Mouse (Mus musculus): ENCODE measurements around the gene Map1b. TPM values are rescaled to one million over a fixed set of nuclear protein-coding genes. Genes with fewer than 3 reads are reported as not detected.
A peak's percentile ranks its signal among the peaks of the same experiment; 100 is the strongest.

Map1b gene
- polyA plus RNA-seq, 1 experiment from 2014 or later, result 1,306 TPM

- peak overlapping the region; percentile 21; the same call in 1 of the 2 replicates for H3K27ac ChIP-seq
- peak; percentile 42; the same call in 1 of the 2 replicates for ATAC-seq (ENCODE audit: low FRiP score)
Measured at GRCm38 (mm10) chr13:99550679-99551369, 34.5 kb upstream of the Map1b start.

DNA sequence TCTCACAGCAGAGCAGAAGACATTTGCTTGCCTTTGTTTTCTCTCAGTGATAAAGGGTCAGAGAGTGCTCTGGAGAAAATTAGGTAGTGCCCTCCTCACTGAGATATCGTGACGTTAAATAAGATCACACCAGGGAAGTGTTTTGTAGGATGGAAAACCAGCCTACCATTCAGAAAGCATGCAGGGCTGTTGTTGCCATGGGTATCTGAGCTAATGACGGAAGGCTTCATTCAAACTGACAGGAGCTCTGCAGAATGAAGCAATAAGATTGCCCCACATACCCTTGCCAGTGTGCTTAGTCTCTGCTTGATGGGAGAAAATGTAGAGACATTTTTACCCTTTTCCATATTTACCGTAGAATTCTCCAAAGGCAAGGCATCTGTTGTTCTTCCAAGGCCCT, 33.7 kb upstream of the Map1b start:
- H3K4me3 ChIP-seq (replicated peaks), result no peak overlapping the region
- H3K36me3 ChIP-seq (replicated peaks), result no peaks in the 10 kb centered on the region
- H3K9me3 ChIP-seq, result no peaks in the 10 kb centered on the region
- no peak overlapping the region for H3K4me2 ChIP-seq
- ATAC-seq (ENCODE audit: low FRiP score), result 0 out of 2 replicates have a peak, but pooled peaks have one; percentile 7
- H3K27me3 ChIP-seq, result no peaks in the 10 kb centered on the region
- WGBS, result 54% methylated on average over 4 of the region's 4 CpGs
- peak overlapping the region; percentile 37; the same call in 1 of the 2 replicates for H3K27ac ChIP-seq
- H3K9ac ChIP-seq, result no peak overlapping the region
- peaks cover 29% of the 10 kb centered on the region for H3K4me1 ChIP-seq

More at GRCm38 (mm10) chr13:99550679-99551369, 34.5 kb upstream of the Map1b start:
- H3K36me3 ChIP-seq (replicated peaks), result no peaks in the 10 kb centered on the region
- H3K9ac ChIP-seq, result no peak overlapping the region
- H3K4me1 ChIP-seq, result peaks cover 29% of the 10 kb centered on the region
- 64% methylated on average over 12 of the region's 12 CpGs for WGBS
- no peaks in the 10 kb centered on the region for H3K9me3 ChIP-seq
- H3K4me3 ChIP-seq (replicated peaks), result no peak overlapping the region
- no peak overlapping the region for H3K4me2 ChIP-seq
- H3K27me3 ChIP-seq, result no peaks in the 10 kb centered on the region

- no peaks in the 10 kb centered on the region for H3K9me3 ChIP-seq
- no peak overlapping the region for H3K9ac ChIP-seq
- peak overlapping the region; percentile 37; the same call in 1 of the 2 replicates for H3K27ac ChIP-seq
- 29% methylated on average over 9 of the region's 9 CpGs for WGBS
- peaks cover 29% of the 10 kb centered on the region for H3K4me1 ChIP-seq
- no peaks in the 10 kb centered on the region for H3K27me3 ChIP-seq
- ATAC-seq (ENCODE audit: low FRiP score), result peak; percentile 82
- H3K36me3 ChIP-seq (replicated peaks), result no peaks in the 10 kb centered on the region
- H3K4me2 ChIP-seq, result no peak overlapping the region
- H3K4me3 ChIP-seq (replicated peaks), result no peak overlapping the region
Measured at GRCm38 (mm10) chr13:99549584-99549983, 33.2 kb upstream of the Map1b start.

GRCm38 (mm10) chr13:99546832-99547231, 30.5 kb upstream of the Map1b start:
- Histone ChIP-seq H3K36me3 (replicated peaks) (no peaks in the 10 kb centered on the region), H3K27me3 (no peaks in the 10 kb centered on the region), H3K9me3 (no peaks in the 10 kb centered on the region), H3K4me3 (replicated peaks) (no peak overlapping the region), H3K4me1 (peaks cover 30% of the 10 kb centered on the region), H3K9ac (no peak overlapping the region), H3K27ac (no peak overlapping the region), H3K4me2 (no peak overlapping the region)
- WGBS, result 92% methylated on average over 5 of the region's 5 CpGs
- no peak for ATAC-seq (ENCODE audit: low FRiP score)

GRCm38 (mm10) chr13:99545201-99545600, 28.9 kb upstream of the Map1b start:
- H3K27me3 ChIP-seq, result no peaks in the 10 kb centered on the region
- no peak for ATAC-seq (ENCODE audit: low FRiP score)

GRCm38 (mm10) chr13:99541429-99542267, 25.3 kb upstream of the Map1b start:
- H3K27ac ChIP-seq, result peak overlapping the region; percentile 0; the same call in 1 of the 2 replicates
- H3K9me3 ChIP-seq, result no peaks in the 10 kb centered on the region
- peaks cover 29% of the 10 kb centered on the region for H3K4me1 ChIP-seq
- H3K36me3 ChIP-seq (replicated peaks), result no peaks in the 10 kb centered on the region
- no peaks in the 10 kb centered on the region for H3K27me3 ChIP-seq
- no peak overlapping the region for H3K9ac ChIP-seq
- peak overlapping the region; percentile 40 for H3K4me2 ChIP-seq
- ATAC-seq (ENCODE audit: low FRiP score), result peak; percentile 83
- H3K4me3 ChIP-seq (replicated peaks), result peak overlapping the region; percentile 12; the same call in 1 of the 2 replicates
- WGBS, result 35% methylated on average over 21 of the region's 21 CpGs

More at GRCm38 (mm10) chr13:99545201-99545600, 28.9 kb upstream of the Map1b start:
- Histone ChIP-seq H3K4me2 (no peak overlapping the region), H3K4me3 (replicated peaks) (no peak overlapping the region), H3K9me3 (no peaks in the 10 kb centered on the region), H3K27ac (no peak overlapping the region), H3K9ac (no peak overlapping the region), H3K4me1 (peaks cover 34% of the 10 kb centered on the region), H3K36me3 (replicated peaks) (no peaks in the 10 kb centered on the region)
- 79% methylated on average over 6 of the region's 6 CpGs for WGBS

- H3K9ac ChIP-seq, result no peak overlapping the region
- no peak overlapping the region for H3K27ac ChIP-seq
- H3K4me1 ChIP-seq, result peaks cover 29% of the 10 kb centered on the region
- no peak for ATAC-seq (ENCODE audit: low FRiP score)
- no peaks in the 10 kb centered on the region for H3K36me3 ChIP-seq (replicated peaks)
- H3K4me3 ChIP-seq (replicated peaks), result no peak overlapping the region
- H3K4me2 ChIP-seq, result no peak overlapping the region
- 88% methylated on average over 5 of the region's 5 CpGs for WGBS
- no peaks in the 10 kb centered on the region for H3K9me3 ChIP-seq
- no peaks in the 10 kb centered on the region for H3K27me3 ChIP-seq
Measured at GRCm38 (mm10) chr13:99539288-99539687, 22.9 kb upstream of the Map1b start.

GRCm38 (mm10) chr13:99538851-99539250, 22.5 kb upstream of the Map1b start:
- H3K4me3 ChIP-seq (replicated peaks), result no peak overlapping the region
- H3K36me3 ChIP-seq (replicated peaks), result no peaks in the 10 kb centered on the region
- H3K4me1 ChIP-seq, result peaks cover 29% of the 10 kb centered on the region
- H3K9me3 ChIP-seq, result no peaks in the 10 kb centered on the region
- H3K27ac ChIP-seq, result no peak overlapping the region
- 95% methylated on average over 11 of the region's 11 CpGs for WGBS
- no peak for ATAC-seq (ENCODE audit: low FRiP score)
- no peak overlapping the region for H3K9ac ChIP-seq
- H3K27me3 ChIP-seq, result no peaks in the 10 kb centered on the region
- H3K4me2 ChIP-seq, result no peak overlapping the region

- Histone ChIP-seq H3K4me2 (0 out of 2 replicates have a peak overlapping the region, but pooled peaks have one; percentile 10), H3K27ac (no peak overlapping the region; the same call in 1 of the 2 replicates)
Measured at GRCm38 (mm10) chr13:99537908-99538513, 21.7 kb upstream of the Map1b start.

GRCm38 (mm10) chr13:99528456-99528855, 12.1 kb upstream of the Map1b start:
- Histone ChIP-seq H3K36me3 (replicated peaks) (no peaks in the 10 kb centered on the region), H3K4me3 (replicated peaks) (no peak overlapping the region), H3K9me3 (no peaks in the 10 kb centered on the region), H3K27me3 (no peaks in the 10 kb centered on the region), H3K27ac (no peak overlapping the region), H3K9ac (no peak overlapping the region), H3K4me1 (no peaks in the 10 kb centered on the region), H3K4me2 (no peak overlapping the region)
- 79% methylated on average over 4 of the region's 4 CpGs for WGBS
- no peak for ATAC-seq (ENCODE audit: low FRiP score)

More at GRCm38 (mm10) chr13:99537908-99538513, 21.7 kb upstream of the Map1b start:
- Histone ChIP-seq H3K9me3 (no peaks in the 10 kb centered on the region), H3K27me3 (no peaks in the 10 kb centered on the region), H3K4me3 (replicated peaks) (no peak overlapping the region), H3K4me1 (peaks cover 29% of the 10 kb centered on the region), H3K9ac (no peak overlapping the region), H3K36me3 (replicated peaks) (no peaks in the 10 kb centered on the region)
- ATAC-seq (ENCODE audit: low FRiP score), result no peak
- 36% methylated on average over 8 of the region's 8 CpGs for WGBS

- Histone ChIP-seq H3K27ac (no peak overlapping the region), H3K4me2 (no peak overlapping the region), H3K9ac (no peak overlapping the region), H3K4me3 (replicated peaks) (no peak overlapping the region), H3K36me3 (replicated peaks) (no peaks in the 10 kb centered on the region), H3K9me3 (no peaks in the 10 kb centered on the region), H3K4me1 (no peaks in the 10 kb centered on the region), H3K27me3 (no peaks in the 10 kb centered on the region)
- no peak for ATAC-seq (ENCODE audit: low FRiP score)
Measured at GRCm38 (mm10) chr13:99527936-99528335, 11.6 kb upstream of the Map1b start.

GRCm38 (mm10) chr13:99525491-99525890, 9.2 kb upstream of the Map1b start:
- Histone ChIP-seq H3K9me3 (no peaks in the 10 kb centered on the region), H3K9ac (no peak overlapping the region), H3K4me3 (replicated peaks) (no peak overlapping the region), H3K27me3 (no peaks in the 10 kb centered on the region), H3K27ac (no peak overlapping the region), H3K4me2 (no peak overlapping the region), H3K36me3 (replicated peaks) (no peaks in the 10 kb centered on the region), H3K4me1 (no peaks in the 10 kb centered on the region)
- ATAC-seq (ENCODE audit: low FRiP score), result no peak
- WGBS, result 88% methylated on average over 8 of the region's 8 CpGs

Data from forebrain, embryonic 12.5 days (tissue).